Mouse (Mus musculus): Measurements from ENCODE around the gene Tomm40.

DNA sequence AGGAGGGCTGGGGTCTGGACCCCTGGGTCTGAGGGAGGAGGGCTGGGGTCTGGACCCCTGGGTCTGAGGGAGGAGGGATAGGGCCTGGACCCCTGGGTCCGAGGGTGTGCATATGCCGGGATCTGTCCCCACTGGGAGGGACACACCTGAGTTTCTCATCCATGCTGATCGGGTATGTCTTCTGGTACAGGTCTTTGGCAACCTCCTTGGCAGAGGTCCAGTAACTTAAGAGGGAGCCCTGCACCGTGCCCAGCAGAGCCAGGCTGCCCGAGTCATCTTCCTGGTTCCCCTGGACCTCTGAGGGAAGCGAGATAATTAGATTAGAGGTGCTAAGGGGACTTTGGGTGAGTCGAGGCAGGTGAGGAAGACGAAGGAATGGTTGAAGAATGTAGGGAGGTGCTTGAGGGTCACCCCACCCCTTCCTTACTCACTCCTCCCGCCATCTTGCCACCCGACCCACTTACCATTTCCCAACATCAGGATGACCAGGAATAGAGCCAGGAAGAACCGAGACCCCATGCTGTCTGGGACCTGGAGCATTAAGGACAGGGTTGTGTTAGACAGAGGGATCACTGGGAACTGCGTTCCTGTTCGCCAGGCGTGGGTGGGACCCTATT, 42.0 kb downstream of the Tomm40 start:
- no peak for TF ChIP-seq GATA1 (IDR thresholded peaks at IDR 0.05; ENCODE audit: borderline replicate concordance, low read length)
- no peak for TF ChIP-seq FLI1 (IDR thresholded peaks at IDR 0.05; ENCODE audit: low read length)

All from megakaryocyte, embryonic 14.5 days (primary cell).